Mouse (Mus musculus): ENCODE measurements at regions not wholly inside any gene's neighbourhood (a gene's known extent, or its start where the extent isn't known, plus 50 kb on each side); places are given as distances from the start of the nearest gene placed in this dataset.
A peak's percentile ranks its signal among the peaks of the same experiment; 100 is the strongest.

GRCm38 (mm10) chr4:142633667-142634350 lies 394.6 kb upstream of the Kazn start:
- no peak for DNase-seq

- no peak for DNase-seq
Measured at GRCm38 (mm10) chr4:142626503-142627194, 387.4 kb upstream of the Kazn start.

- DNase-seq, result no peak
Measured at GRCm38 (mm10) chr4:142625456-142625855, 386.3 kb upstream of the Kazn start.

- peak; percentile 9 for DNase-seq
Measured at GRCm38 (mm10) chr4:142622151-142622861, 383.1 kb upstream of the Kazn start.

GRCm38 (mm10) chr4:142619396-142619795 lies 380.2 kb upstream of the Kazn start:
- no peak for DNase-seq

GRCm38 (mm10) chr4:142618770-142619169 lies 379.6 kb upstream of the Kazn start:
- no peak for DNase-seq

GRCm38 (mm10) chr4:142617676-142618075 lies 378.5 kb upstream of the Kazn start:
- no peak for DNase-seq

- DNase-seq, result no peak
Measured at GRCm38 (mm10) chr4:142616901-142617300, 377.7 kb upstream of the Kazn start.

GRCm38 (mm10) chr4:142605098-142605497 lies 365.9 kb upstream of the Kazn start:
- no peak for DNase-seq

GRCm38 (mm10) chr4:142597214-142597613 lies 358.0 kb upstream of the Kazn start:
- no peak for DNase-seq

GRCm38 (mm10) chr4:142589084-142589741 lies 350.0 kb upstream of the Kazn start:
- DNase-seq, result no peak

- DNase-seq, result no peak
Measured at GRCm38 (mm10) chr4:142588418-142589083, 349.4 kb upstream of the Kazn start.

GRCm38 (mm10) chr4:142587345-142588035 lies 348.3 kb upstream of the Kazn start:
- DNase-seq, result no peak

- no peak for DNase-seq
Measured at GRCm38 (mm10) chr4:142578536-142578935, 339.3 kb upstream of the Kazn start.

GRCm38 (mm10) chr4:142577519-142577918 lies 338.3 kb upstream of the Kazn start:
- no peak for DNase-seq

GRCm38 (mm10) chr4:142574528-142574927 lies 335.3 kb upstream of the Kazn start:
- no peak for DNase-seq

- no peak for DNase-seq
Measured at GRCm38 (mm10) chr4:142570712-142571111, 331.5 kb upstream of the Kazn start.

- no peak for DNase-seq
Measured at GRCm38 (mm10) chr4:142568556-142568955, 329.4 kb upstream of the Kazn start.

- DNase-seq, result no peak
Measured at GRCm38 (mm10) chr4:142554716-142555115, 315.5 kb upstream of the Kazn start.

- DNase-seq, result no peak
Measured at GRCm38 (mm10) chr4:142545871-142546270, 306.7 kb upstream of the Kazn start.

- no peak for DNase-seq
Measured at GRCm38 (mm10) chr4:142545187-142545586, 306.0 kb upstream of the Kazn start.

GRCm38 (mm10) chr4:142544736-142545135 lies 305.5 kb upstream of the Kazn start:
- DNase-seq, result no peak

Data from cerebellum, adult 9-11 months (tissue).